Mouse (Mus musculus) bone marrow macrophage, adult 2 months (primary cell): ENCODE results near the gene Slc44a3.
"Not testable (repeated sequence)": the region's sequence is repeated elsewhere in the genome, so short reads cannot be mapped to it uniquely, and the experiment has no call there.

Source experiments
- CTCF ChIP-seq: IDR thresholded peaks from 2 replicates; pipeline ENCODE4 v1.5.1; 2012; ENCODE audit warnings: low read depth, mild to moderate bottlenecking, low read length, moderate library complexity
- POLR2A ChIP-seq: IDR thresholded peaks from 2 replicates; pipeline ENCODE4 v1.6.1; 2012; ENCODE audit warnings: mild to moderate bottlenecking, low read depth, low read length, borderline replicate concordance

DNA sequence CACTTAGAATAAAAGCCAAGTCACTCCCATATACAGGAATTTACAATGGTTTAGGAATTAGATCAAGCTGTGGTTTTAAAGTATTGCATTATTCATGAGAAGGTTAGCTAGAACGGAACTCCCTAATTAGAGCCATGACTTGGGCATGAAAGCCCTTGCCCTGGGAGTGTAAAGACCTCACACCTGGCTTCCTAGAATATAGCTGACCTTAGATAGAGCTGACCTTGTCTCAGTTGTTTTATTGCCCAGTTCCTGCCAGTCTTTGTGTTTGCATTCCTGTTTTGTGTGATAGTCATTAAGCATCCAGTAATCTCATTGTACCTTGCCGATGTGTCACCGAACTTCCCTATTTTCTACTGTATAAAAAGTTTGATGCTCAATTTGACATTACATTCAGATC lies 6.6 kb upstream of the Slc44a3 start:
- not testable (repeated sequence) for TF ChIP-seq POLR2A, CTCF
